Mouse (Mus musculus) spleen, adult 10 weeks (tissue): ENCODE data around the gene Mycn. TPM values are rescaled to one million over a fixed set of nuclear protein-coding genes. Genes with fewer than 3 reads are reported as not detected.

Experiments
- polyA plus RNA-seq: library from polyadenylated mRNA; stranded (reverse); fragments of 350-450 nt; fragmentation: Illumina TruSeq; extraction: RNeasy Lipid Tissue Mini Kit (QIAGEN cat#74804); gene quantifications from one replicate; pipeline ENCODE4 v1.2.3, GENCODE M21; 2015; ENCODE audit warnings: low replicate concordance; ENCODE audit not compliant: insufficient read depth

Mycn gene
- polyA plus RNA-seq: 0.94 TPM

DNA sequence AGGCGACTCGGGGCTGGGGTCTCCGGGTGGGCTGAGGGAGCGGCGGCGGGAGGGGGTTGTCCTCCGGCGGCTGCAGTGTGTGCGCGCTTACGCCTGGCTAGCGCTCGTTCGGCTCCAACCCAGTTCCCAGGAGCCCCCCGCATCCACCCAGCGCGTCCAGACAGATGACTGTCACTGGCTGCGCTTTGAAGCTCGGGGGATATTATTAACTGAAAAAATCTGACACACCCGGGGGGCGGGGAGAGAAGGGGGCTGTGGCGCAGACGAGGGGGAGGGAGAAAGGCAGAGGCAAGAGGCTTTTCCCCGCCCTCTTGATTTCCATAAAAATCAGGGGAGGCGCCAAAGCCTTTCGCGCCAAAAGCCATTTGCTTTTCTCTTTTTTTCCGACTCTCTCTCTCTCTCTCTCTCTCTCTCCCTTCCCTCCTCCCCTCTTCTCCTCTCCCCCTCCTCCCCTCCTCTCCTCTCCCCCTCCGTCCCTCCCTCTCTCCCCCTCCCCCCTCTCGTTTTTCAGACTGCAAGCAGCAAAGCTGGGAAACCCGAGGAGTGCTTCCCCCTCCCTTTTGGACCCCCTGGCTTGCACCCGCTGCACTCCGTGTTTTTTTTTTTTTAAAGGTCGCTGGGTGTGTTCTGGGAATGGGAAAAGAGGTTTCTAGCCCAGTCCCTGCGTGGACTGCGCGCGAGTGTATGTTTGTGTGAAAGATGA, at the start of gene Mycn:
Mycn (minus strand) TSS at position 254 of the 703 bp plus-strand sequence.

